Mouse (Mus musculus) MEL (cell line): ENCODE data around the gene Slc22a17. TPM values are rescaled to one million over a fixed set of nuclear protein-coding genes. Genes with fewer than 3 reads are reported as not detected.

Experiments
- DNase-seq: peaks from one replicate; pipeline ENCODE4 v3.0.0; 2011; ENCODE audit warnings: low read depth, low spot score
- H3K27ac ChIP-seq: 2 replicates; pipeline ENCODE4 v1.5.1; 2012; ENCODE audit warnings: low read depth, mild to moderate bottlenecking, control low read depth, low read length, moderate library complexity; ENCODE audit not compliant: control insufficient read depth
- H3K27me3 ChIP-seq, 2 experiments: fragments of 150-350 bp in 1 of 2; sonication (generic) in 1 of 2; 2 replicates each; pipeline ENCODE4 v1.6.1; 2012; ENCODE audit warnings: low read length in 2 of 2, mild to moderate bottlenecking in 2 of 2, improper control_type of control experiment in 1 of 2, moderate library complexity in 1 of 2; ENCODE audit not compliant: insufficient read depth in 2 of 2, control insufficient read depth in 1 of 2
- H3K36me3 ChIP-seq, 2 experiments: 2 replicates each; pipeline ENCODE4 v1.6.1; 2012 to 2014; ENCODE audit warnings: low read length in 2 of 2, improper control_type of control experiment in 1 of 2, inconsistent platforms in 1 of 2, mild to moderate bottlenecking in 1 of 2; ENCODE audit not compliant: insufficient read depth in 2 of 2, control insufficient read depth in 1 of 2
- H3K4me1 ChIP-seq, 2 experiments: fragments of 150-350 bp in 1 of 2; sonication (generic) in 1 of 2; 2 replicates each; pipeline ENCODE4 v1.6.1; 2012; ENCODE audit warnings: low read length in 2 of 2, improper control_type of control experiment in 1 of 2, mild to moderate bottlenecking in 1 of 2; ENCODE audit not compliant: insufficient read depth in 2 of 2, control insufficient read depth in 1 of 2
- H3K4me3 ChIP-seq, 2 experiments: fragments of 150-350 bp in 1 of 2; sonication (generic) in 1 of 2; 2 replicates each; pipeline ENCODE4 v1.5.1; 2012; ENCODE audit warnings: low read depth in 2 of 2, low read length in 2 of 2, mild to moderate bottlenecking in 2 of 2, moderate library complexity in 2 of 2, control low read depth in 1 of 2, improper control_type of control experiment in 1 of 2; ENCODE audit not compliant: control insufficient read depth in 1 of 2, insufficient read depth in 1 of 2
- H3K79me2 ChIP-seq: 2 replicates; pipeline ENCODE4 v1.6.1; 2012; ENCODE audit warnings: mild to moderate bottlenecking, low read length, moderate library complexity; ENCODE audit not compliant: control insufficient read depth, poor library complexity, insufficient read depth
- H3K9ac ChIP-seq: 2 replicates; pipeline ENCODE4 v1.6.1; 2012; ENCODE audit warnings: low read depth, mild to moderate bottlenecking, control low read depth, low read length, moderate library complexity; ENCODE audit not compliant: control insufficient read depth, poor library complexity, severe bottlenecking
- H3K9me3 ChIP-seq: fragments of 150-350 bp; sonication (generic); replicated peaks from 2 replicates; pipeline ENCODE4 v1.6.1; 2012; ENCODE audit warnings: mild to moderate bottlenecking, low read length, improper control_type of control experiment, moderate library complexity; ENCODE audit not compliant: insufficient read depth
- BHLHE40 ChIP-seq: IDR thresholded peaks from 2 replicates; pipeline ENCODE4 v1.6.1; 2012; ENCODE audit warnings: low read depth, mild to moderate bottlenecking, inconsistent platforms, low read length, improper control_type of control experiment, borderline replicate concordance
- CHD1 ChIP-seq: IDR thresholded peaks from 2 replicates; pipeline ENCODE4 v1.6.1; 2012; ENCODE audit warnings: low read depth, mild to moderate bottlenecking, inconsistent platforms, low read length, improper control_type of control experiment
- CTCF ChIP-seq, 3 experiments: IDR thresholded peaks in 2 of 3; conservative IDR thresholded peaks in 1 of 3; 2 replicates each; pipeline ENCODE4 v1.5.1; 2011 to 2012; ENCODE audit warnings: low read length in 3 of 3, low read depth in 2 of 3, mild to moderate bottlenecking in 2 of 3, improper control_type of control experiment in 1 of 3, inconsistent platforms in 1 of 3, mixed read lengths in 1 of 3, moderate library complexity in 1 of 3; ENCODE audit not compliant: control insufficient read depth in 1 of 3, insufficient read depth in 1 of 3, poor library complexity in 1 of 3, severe bottlenecking in 1 of 3
- E2F4 ChIP-seq: IDR thresholded peaks from 2 replicates; pipeline ENCODE4 v1.6.1; 2011; ENCODE audit warnings: low read depth, low read length, improper control_type of control experiment, borderline replicate concordance
- ELF1 ChIP-seq: IDR thresholded peaks from 2 replicates; pipeline ENCODE4 v1.6.1; 2014; ENCODE audit warnings: low read depth, mild to moderate bottlenecking, inconsistent platforms, low read length, improper control_type of control experiment, moderate library complexity
- EP300 ChIP-seq, 2 experiments: IDR thresholded peaks; 2 replicates each; pipeline ENCODE4 v1.6.1; 2011; ENCODE audit warnings: improper control_type of control experiment in 2 of 2, low read length in 2 of 2, low read depth in 1 of 2, mild to moderate bottlenecking in 1 of 2
- ETS1 ChIP-seq: IDR thresholded peaks from 2 replicates; pipeline ENCODE4 v1.6.1; 2012; ENCODE audit warnings: low read depth, mild to moderate bottlenecking, inconsistent platforms, low read length, improper control_type of control experiment, moderate library complexity
- HCFC1 ChIP-seq: IDR thresholded peaks from 2 replicates; pipeline ENCODE4 v1.6.1; 2012; ENCODE audit warnings: low read depth, mild to moderate bottlenecking, inconsistent platforms, low read length, improper control_type of control experiment, moderate library complexity
- KAT2A ChIP-seq: conservative IDR thresholded peaks from 2 replicates; pipeline ENCODE4 v1.6.1; 2012; ENCODE audit warnings: low read depth, low read length, improper control_type of control experiment, inconsistent platforms
- MAFK ChIP-seq: IDR thresholded peaks from 2 replicates; pipeline ENCODE4 v1.6.1; 2011; ENCODE audit warnings: low read depth, mild to moderate bottlenecking, low read length, improper control_type of control experiment, borderline replicate concordance
- MAZ ChIP-seq: IDR thresholded peaks from 2 replicates; pipeline ENCODE4 v1.6.1; 2012; ENCODE audit warnings: low read depth, mild to moderate bottlenecking, inconsistent platforms, low read length, improper control_type of control experiment
- MEF2A ChIP-seq: IDR thresholded peaks from 2 replicates; pipeline ENCODE4 v1.6.1; 2014; ENCODE audit warnings: low read depth, mild to moderate bottlenecking, inconsistent platforms, low read length, improper control_type of control experiment; ENCODE audit not compliant: poor library complexity, insufficient replicate concordance, severe bottlenecking; ENCODE audit errors: extremely low read depth
- MXI1 ChIP-seq: IDR thresholded peaks from 2 replicates; pipeline ENCODE4 v1.6.1; 2011; ENCODE audit warnings: mild to moderate bottlenecking, low read depth, low read length, improper control_type of control experiment
- MYB ChIP-seq: IDR thresholded peaks from 2 replicates; pipeline ENCODE4 v1.6.1; 2011; ENCODE audit warnings: mild to moderate bottlenecking, low read depth, low read length, improper control_type of control experiment
- MYC ChIP-seq: IDR thresholded peaks from 2 replicates; pipeline ENCODE4 v1.6.1; 2011; ENCODE audit warnings: low read depth, mild to moderate bottlenecking, low read length, improper control_type of control experiment, moderate library complexity
- POLR2A ChIP-seq, 2 experiments: IDR thresholded peaks; 2 replicates each; pipeline ENCODE4 v1.6.1; 2011 to 2012; ENCODE audit warnings: low read length in 2 of 2, mild to moderate bottlenecking in 2 of 2, control low read depth in 1 of 2, improper control_type of control experiment in 1 of 2, low read depth in 1 of 2, moderate library complexity in 1 of 2; ENCODE audit not compliant: control insufficient read depth in 1 of 2, insufficient read depth in 1 of 2, poor library complexity in 1 of 2
- POLR2AphosphoS5 ChIP-seq: IDR thresholded peaks from 2 replicates; pipeline ENCODE4 v1.6.1; 2012; ENCODE audit warnings: low read depth, borderline replicate concordance, mild to moderate bottlenecking, inconsistent platforms, low read length, moderate library complexity, mixed read lengths
- RAD21 ChIP-seq: IDR thresholded peaks from 2 replicates; pipeline ENCODE4 v1.6.1; 2011; ENCODE audit warnings: mild to moderate bottlenecking, low read depth, low read length, improper control_type of control experiment
- RCOR1 ChIP-seq: IDR thresholded peaks from 2 replicates; pipeline ENCODE4 v1.6.1; 2012; ENCODE audit warnings: low read depth, mild to moderate bottlenecking, inconsistent platforms, low read length, improper control_type of control experiment
- SIN3A ChIP-seq: IDR thresholded peaks from 2 replicates; pipeline ENCODE4 v1.6.1; 2012; ENCODE audit warnings: low read length, improper control_type of control experiment, inconsistent platforms
- SMC3 ChIP-seq: IDR thresholded peaks from 2 replicates; pipeline ENCODE4 v1.6.1; 2011; ENCODE audit warnings: low read depth, low read length, improper control_type of control experiment
- TAL1 ChIP-seq: IDR thresholded peaks from 2 replicates; pipeline ENCODE4 v1.6.1; 2012; ENCODE audit warnings: mild to moderate bottlenecking, inconsistent platforms, low read length, moderate library complexity, mixed read lengths
- TBP ChIP-seq: IDR thresholded peaks from 2 replicates; pipeline ENCODE4 v1.8.0; 2011; ENCODE audit warnings: low read depth, low read length, improper control_type of control experiment
- TCF12 ChIP-seq: IDR thresholded peaks from 2 replicates; pipeline ENCODE4 v1.6.1; 2014; ENCODE audit warnings: low read depth, mild to moderate bottlenecking, inconsistent platforms, low read length, improper control_type of control experiment, moderate library complexity
- UBTF ChIP-seq: IDR thresholded peaks from 2 replicates; pipeline ENCODE4 v1.6.1; 2012; ENCODE audit warnings: low read depth, mild to moderate bottlenecking, inconsistent platforms, low read length, improper control_type of control experiment, moderate library complexity, borderline replicate concordance; ENCODE audit not compliant: insufficient read depth
- USF2 ChIP-seq, 2 experiments: IDR thresholded peaks; 2 replicates each; pipeline ENCODE4 v1.6.1; 2011 to 2012; ENCODE audit warnings: improper control_type of control experiment in 2 of 2, low read length in 2 of 2, borderline replicate concordance in 1 of 2, inconsistent platforms in 1 of 2, low read depth in 1 of 2, mild to moderate bottlenecking in 1 of 2; ENCODE audit not compliant: insufficient read depth in 1 of 2
- ZKSCAN1 ChIP-seq: IDR thresholded peaks from 2 replicates; pipeline ENCODE4 v1.6.1; 2012; ENCODE audit warnings: low read depth, mild to moderate bottlenecking, inconsistent platforms, low read length, improper control_type of control experiment, moderate library complexity
- ZNF384 ChIP-seq: IDR thresholded peaks from 2 replicates; pipeline ENCODE4 v1.6.1; 2012; ENCODE audit warnings: low read depth, mild to moderate bottlenecking, inconsistent platforms, low read length, improper control_type of control experiment
- polyA plus RNA-seq, 2 experiments: library from polyadenylated mRNA; stranded (reverse) in 1 of 2; unstranded in 1 of 2; fragments of >175 nt in 1 of 2; fragments of >200 nt in 1 of 2; gene quantifications; 2 replicates each; pipeline versions ENCODE4 v1.2.1 to v1.2.4; 2012; ENCODE audit warnings: low replicate concordance in 2 of 2, low read depth in 1 of 2; ENCODE audit not compliant: insufficient read length in 2 of 2, insufficient read depth in 1 of 2, missing spikeins in 1 of 2
- total RNA-seq: library from RNA; depleted of rRNA; stranded (reverse); fragments of 300-350 nt; gene quantifications from 2 replicates; pipeline ENCODE4 v1.2.3, GENCODE M21; 2012

Slc22a17 gene
- total and polyA plus RNA-seq, 3 experiments, result 0.31 to 1.1 TPM; not detected in 1

GRCm38 (mm10) chr14:54897445-54897844 is 15.5 kb downstream of the Slc22a17 start:
- no peak for TF ChIP-seq MAZ
- peak in 1 of 2 experiments; percentile 21; a peak in 1 of 4 replicates for TF ChIP-seq POLR2A (IDR thresholded peaks at IDR 0.05; ENCODE audit: control insufficient read depth in 1 of 2, insufficient read depth in 1 of 2, low read depth in 1 of 2, low read length in 2 of 2, poor library complexity in 1 of 2)
- TF ChIP-seq, all 39 proteins: peak for 1
- Histone ChIP-seq H3K79me2 (peaks cover 19% of the 10 kb centered on the region), H3K9me3 (no peaks in the 10 kb centered on the region), H3K4me1 (peaks cover 4 to 6% of the 10 kb centered on the region in 2 experiments; a peak in 3 of 4 replicates), H3K4me3 (no peak overlapping the region), H3K27ac (no peak overlapping the region), H3K27me3 (no peaks in the 10 kb centered on the region), H3K36me3 (peaks cover 12 to 14% of the 10 kb centered on the region in 2 experiments), H3K9ac (no peak overlapping the region)
- DNase-seq, result no peak

GRCm38 (mm10) chr14:54894296-54895151 is 18.4 kb downstream of the Slc22a17 start:
- Histone ChIP-seq H3K4me1 (peaks cover 4 to 6% of the 10 kb centered on the region in 2 experiments; a peak in 3 of 4 replicates), H3K27me3 (no peaks in the 10 kb centered on the region), H3K4me3 (peak overlapping the region; percentile 74 to 100), H3K79me2 (peaks cover 19% of the 10 kb centered on the region), H3K27ac (peak overlapping the region; percentile 73), H3K36me3 (peaks cover 12 to 14% of the 10 kb centered on the region in 2 experiments), H3K9me3 (no peaks in the 10 kb centered on the region), H3K9ac (peak overlapping the region; percentile 100)
- DNase-seq, result peak; percentile 67
- TF ChIP-seq ZKSCAN1, result no peak
- TF ChIP-seq RAD21, result no peak
- no peak for TF ChIP-seq KAT2A
- no peak for TF ChIP-seq BHLHE40
- TF ChIP-seq MXI1, result peak; percentile 82
- no peak for TF ChIP-seq TAL1
- no peak for TF ChIP-seq ELF1
- TF ChIP-seq POLR2A (IDR thresholded peaks at IDR 0.05; ENCODE audit: control insufficient read depth in 1 of 2, insufficient read depth in 1 of 2, low read depth in 1 of 2, low read length in 2 of 2, poor library complexity in 1 of 2), result peak in 1 of 2 experiments; percentile 44; a peak in 2 of 4 replicates
- no peak for TF ChIP-seq UBTF
- TF ChIP-seq CTCF (IDR thresholded peaks at IDR 0.05 in 2 of 3, conservative IDR thresholded peaks at IDR 0.05 in 1 of 3; ENCODE audit: control insufficient read depth in 1 of 3, insufficient read depth in 1 of 3, low read depth in 2 of 3, low read length in 3 of 3, poor library complexity in 1 of 3, severe bottlenecking in 1 of 3), result no peak
- TF ChIP-seq ETS1, result no peak
- no peak for TF ChIP-seq POLR2AphosphoS5
- TF ChIP-seq SMC3, result no peak
- TF ChIP-seq E2F4, result no peak
- TF ChIP-seq HCFC1, result peak; percentile 49; the same call in 1 of the 2 replicates
- TF ChIP-seq SIN3A, result no peak; the same call in none of the 2 replicates
- no peak for TF ChIP-seq MYB
- TF ChIP-seq MYC, result no peak
- TF ChIP-seq MEF2A, result no peak
- TF ChIP-seq MAFK, result no peak
- peak; percentile 74; the same call in 1 of the 2 replicates for TF ChIP-seq CHD1
- TF ChIP-seq USF2 (IDR thresholded peaks at IDR 0.05; ENCODE audit: borderline replicate concordance in 1 of 2, insufficient read depth in 1 of 2, low read depth in 1 of 2, low read length in 2 of 2), result no peak
- TF ChIP-seq ZNF384, result no peak
- TF ChIP-seq TBP, result no peak
- TF ChIP-seq MAZ, result 0 out of 2 replicates have a peak, but pooled peaks have one; percentile 46
- no peak for TF ChIP-seq EP300 (IDR thresholded peaks at IDR 0.05; ENCODE audit: low read depth in 1 of 2, low read length in 2 of 2)
- TF ChIP-seq RCOR1, result no peak
- peak; percentile 23; the same call in 1 of the 2 replicates for TF ChIP-seq TCF12
